Mouse (Mus musculus): ENCODE measurements around the gene Smg6.
"Not testable (repeated sequence)": the region's sequence is repeated elsewhere in the genome, so short reads cannot be mapped to it uniquely, and the experiment has no call there.

Smg6 gene

DNA sequence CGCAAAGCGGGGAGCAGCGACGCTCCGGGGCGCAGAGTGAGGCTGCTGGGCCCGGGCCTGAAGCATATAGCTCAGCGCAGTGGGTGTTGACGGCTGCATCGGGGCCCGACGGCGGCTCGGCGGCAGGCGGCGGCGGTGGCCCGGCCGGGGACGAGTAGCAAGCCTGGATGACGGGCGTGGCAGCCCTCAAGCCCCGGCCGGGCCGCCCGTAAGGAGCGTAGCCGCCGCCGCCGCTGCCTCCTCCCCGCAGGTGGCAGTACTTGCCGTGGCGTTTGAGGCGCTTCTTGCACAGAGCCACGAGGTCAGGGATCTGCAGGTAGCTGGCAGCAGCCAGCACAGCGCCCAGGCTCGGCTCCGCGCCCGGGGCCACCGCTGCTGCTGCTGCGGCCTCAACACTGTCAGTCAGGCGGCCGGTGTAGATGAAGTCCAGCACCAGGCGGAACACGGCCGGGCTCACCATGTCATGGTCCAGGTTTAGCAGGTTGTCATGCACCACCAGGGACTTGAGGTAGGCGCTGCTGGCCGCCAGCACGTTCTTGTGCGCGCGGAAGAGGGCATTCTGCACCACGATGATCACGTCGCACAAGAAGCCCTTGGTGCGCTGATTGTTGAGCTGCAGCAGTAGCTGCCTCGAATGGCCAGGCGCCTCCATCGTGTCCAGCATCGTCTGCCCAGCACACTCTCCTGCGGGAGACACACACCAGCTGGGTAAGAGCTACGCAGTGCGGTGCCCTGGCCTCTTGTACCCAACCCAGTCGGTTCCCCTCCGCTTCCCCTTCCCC lies 241.4 kb downstream of the Smg6 start:
- DNase-seq (ENCODE audit: low read depth, low spot score): no peak

DNA sequence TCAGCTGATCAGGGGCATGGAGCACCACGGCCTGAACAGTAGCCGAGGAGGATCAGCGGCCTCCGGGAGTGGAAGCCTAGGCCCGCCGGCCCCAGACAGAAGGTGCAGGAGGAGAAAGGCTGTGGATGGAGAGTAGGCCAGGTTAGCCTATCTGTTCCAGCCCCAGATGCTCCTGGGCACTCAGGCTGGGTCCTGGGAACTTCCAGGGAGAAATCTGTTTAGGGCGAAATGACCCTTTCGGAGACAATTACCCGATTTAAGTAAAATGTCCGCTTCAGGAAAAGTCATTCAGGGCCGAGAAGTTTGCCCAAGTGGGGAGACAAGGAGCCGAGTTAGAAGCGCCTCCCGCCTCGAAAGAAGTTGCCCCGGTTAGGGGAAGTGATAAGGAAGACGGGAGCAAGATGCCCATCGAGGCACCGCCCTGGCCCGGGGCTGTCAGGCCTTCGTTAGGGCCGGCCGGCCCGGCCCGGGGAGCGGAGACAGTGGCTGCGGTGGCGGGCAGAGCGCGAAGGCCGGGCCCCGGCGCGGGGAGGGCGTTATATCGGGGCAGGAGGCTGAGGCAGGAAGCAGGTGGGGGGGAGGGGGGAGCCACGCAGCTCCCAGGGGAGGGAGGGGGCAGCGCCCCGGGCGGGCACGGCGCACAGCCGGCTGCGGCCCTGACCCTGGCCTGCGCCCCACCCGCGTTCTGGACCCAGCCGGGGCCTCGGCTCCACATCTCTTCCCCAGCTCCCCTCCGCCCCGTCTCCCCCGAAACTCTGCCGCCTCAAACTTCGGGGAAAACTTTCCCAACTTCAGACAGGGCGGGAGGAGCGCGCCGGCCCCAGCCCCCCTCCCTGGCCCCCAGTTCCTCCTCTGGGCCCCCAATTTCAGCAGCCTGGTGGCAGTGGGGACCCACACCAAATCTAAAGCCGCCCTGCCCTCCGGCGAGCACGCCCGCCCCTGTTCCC lies 242.3 kb downstream of the Smg6 start:
- DNase-seq (ENCODE audit: low read depth, low spot score): no peak

DNA sequence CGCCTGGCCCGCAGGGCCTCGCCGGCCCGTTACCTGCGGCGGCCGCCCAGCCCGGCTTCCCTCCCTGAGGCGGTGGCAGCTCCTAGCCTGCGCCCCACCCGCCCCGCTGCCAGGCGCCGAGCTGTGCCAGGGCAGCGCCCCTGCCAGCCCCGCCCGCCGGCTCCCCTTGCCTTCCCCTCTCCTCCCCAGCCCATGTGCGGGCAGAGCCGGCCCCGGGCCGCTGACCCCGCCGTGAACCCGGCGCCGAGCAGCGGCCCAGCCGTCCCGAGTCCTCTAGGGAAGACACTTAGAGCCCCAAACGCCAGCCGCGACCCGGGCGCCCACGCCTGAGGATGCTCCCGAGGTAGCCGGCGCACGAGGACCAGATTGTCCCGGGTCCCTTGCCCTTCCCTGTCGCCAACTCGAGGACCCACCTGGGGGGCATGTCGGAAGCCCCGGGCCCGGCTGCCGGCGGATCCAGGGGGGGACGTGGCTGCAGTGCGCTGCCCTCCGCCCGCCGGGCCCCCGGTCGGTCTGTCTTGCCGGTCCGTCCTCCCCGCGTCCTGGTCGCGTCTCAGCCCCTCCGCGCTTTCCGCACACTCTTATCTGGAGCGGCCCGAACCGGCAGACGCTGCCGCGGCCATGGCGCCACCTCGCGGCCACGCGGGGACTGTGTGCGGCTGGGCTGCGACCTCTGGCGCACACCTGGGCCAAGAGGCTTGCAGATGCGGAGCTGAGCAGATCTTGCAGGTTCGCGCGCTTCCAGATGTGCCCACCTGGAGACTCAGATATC lies 243.2 kb downstream of the Smg6 start:
- DNase-seq (ENCODE audit: low read depth, low spot score): peak; percentile 82

DNA sequence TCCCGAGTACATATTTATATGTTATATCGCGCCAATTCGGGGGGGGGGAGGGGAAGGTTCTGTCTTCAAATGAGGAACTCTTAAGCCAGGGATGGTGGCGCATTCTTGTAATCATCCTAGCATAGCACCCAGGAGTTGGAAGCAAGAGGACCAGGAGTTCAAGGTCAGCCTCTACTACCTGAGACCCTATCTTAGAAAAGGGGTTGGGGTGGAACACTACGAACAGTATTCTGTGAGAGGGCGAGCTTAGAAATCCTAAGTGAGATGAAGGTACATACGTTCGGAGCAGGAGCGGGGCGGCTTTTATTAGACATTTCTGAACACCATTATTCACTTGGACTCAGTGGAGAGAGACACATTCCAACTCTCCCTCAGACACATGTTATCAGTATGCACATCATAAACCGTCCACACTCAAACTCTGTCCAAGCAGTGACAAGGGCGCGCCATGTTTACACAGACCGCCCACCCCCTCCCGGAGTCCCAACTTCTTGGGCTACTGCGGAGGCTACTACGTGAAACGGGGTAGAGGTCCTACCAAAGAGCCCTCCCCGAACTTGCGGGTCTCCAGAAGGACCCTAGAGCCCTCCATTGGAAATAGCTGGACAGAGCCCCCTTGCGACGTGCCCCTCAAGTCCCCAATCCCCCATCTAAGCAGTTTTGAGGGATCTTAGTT lies 243.9 kb downstream of the Smg6 start, which contains the start of gene Hic1:
Gene Hic1, minus strand, starts transcription at position 115 of the 676 bp plus-strand sequence.
- DNase-seq (ENCODE audit: low read depth, low spot score): no peak

DNA sequence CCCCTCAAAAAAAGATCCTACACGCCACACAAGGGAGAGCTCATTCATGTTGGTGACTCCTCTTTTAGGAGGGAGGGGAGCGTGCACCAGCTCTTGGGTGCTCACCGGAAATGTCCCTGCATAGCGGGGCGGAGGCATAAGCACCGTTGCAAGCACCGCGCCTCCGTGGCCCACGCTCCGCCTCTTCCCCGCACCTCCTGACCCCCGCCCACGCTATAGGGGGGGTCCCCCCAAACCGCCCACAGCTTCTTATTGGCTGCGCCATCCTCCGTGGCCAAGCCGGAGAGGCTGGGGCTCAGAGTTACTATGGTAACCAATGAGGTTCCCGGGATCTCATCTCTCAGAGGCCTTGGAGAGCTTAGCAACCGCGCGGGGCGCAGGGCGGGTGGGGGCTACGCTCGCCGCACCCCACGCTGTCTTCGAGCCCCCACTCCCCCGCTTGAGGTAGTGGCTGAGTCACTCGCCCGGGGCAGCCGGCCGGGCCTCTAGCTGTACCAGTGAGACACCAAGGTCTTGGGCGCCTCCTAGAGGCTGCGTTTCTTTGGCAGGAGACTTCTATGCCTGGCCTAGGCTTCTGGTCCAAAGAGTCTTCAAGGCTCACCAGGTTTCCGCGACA lies 244.6 kb downstream of the Smg6 start:
- peak; percentile 88 for DNase-seq (ENCODE audit: low read depth, low spot score)

DNA sequence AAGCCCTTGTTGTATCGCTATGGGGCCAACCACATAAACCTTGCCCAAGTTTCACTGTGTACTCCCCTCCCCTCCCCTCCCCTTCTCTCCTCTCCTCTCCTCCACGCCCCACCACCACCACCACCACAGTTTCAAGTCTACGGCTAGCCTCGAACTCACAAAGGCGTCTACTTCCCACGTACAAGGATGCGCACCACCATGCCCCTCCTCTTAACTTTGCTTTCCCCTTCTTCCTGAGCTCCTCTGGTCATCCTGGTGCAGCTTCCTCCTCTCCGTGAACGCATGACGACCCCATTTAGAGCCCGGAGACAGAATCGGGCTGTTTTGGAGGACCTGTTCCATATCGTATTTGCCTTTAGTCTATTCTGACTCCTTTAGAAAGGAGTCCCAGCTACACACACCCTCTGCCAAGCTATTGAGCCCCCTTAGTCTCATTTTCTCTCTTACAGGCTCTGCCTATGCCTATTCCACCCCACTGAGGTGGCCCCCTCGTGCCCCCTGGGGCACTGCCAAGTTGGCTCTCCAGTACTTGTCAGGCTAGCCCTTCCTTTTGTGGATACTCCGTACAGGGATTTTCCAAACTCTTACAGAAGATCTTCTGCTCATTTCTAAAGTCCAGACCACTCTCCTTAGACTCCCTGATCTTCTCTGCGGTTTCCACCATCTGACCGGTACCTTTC lies 245.7 kb downstream of the Smg6 start:
- DNase-seq (ENCODE audit: low read depth, low spot score): no peak

DNA sequence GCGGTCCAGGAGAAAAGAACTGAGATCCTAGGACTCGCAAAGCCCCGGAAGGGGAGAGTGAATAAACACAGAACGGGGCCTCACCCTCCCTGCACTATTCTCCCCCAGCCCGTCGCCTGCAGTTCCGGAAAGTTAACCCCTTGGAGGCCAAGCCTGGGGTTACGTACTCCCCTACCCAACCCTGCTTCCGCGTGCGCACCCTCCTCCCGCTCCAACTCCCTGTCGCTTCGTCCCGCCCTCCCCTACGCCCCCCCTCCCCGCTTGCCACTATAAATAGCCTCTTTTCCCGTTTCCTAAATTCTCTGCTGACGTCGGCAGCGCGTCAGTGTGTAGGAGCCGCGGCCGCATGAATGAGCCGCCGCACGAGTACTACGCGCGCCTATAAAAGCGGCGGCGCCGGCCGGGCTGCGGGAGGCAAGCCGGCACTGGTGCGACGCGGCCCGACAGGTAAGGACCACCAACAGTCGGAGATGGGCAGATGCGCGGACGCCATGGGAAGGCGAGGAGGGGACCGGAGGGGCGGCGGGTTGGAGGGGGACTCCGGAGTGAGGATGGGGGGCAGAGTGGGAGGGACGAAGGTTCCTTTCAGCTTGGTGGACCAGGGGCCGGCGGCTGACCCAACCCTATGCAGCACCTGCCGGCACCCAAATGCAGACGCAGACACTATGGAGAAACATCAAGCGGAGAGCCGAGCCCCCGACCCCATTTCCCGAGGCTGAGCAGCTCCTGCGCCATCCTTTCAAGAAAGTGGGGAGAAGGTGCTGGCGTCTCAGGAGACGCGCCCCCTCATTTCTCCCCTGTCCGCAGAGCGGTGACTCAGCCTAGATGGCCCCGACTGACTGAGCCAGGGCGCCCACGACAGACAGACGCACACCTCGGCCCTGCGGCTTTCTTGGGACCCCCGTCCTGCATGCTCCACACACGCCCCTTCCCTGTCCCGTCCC lies 246.8 kb downstream of the Smg6 start:
- DNase-seq (ENCODE audit: low read depth, low spot score): no peak

DNA sequence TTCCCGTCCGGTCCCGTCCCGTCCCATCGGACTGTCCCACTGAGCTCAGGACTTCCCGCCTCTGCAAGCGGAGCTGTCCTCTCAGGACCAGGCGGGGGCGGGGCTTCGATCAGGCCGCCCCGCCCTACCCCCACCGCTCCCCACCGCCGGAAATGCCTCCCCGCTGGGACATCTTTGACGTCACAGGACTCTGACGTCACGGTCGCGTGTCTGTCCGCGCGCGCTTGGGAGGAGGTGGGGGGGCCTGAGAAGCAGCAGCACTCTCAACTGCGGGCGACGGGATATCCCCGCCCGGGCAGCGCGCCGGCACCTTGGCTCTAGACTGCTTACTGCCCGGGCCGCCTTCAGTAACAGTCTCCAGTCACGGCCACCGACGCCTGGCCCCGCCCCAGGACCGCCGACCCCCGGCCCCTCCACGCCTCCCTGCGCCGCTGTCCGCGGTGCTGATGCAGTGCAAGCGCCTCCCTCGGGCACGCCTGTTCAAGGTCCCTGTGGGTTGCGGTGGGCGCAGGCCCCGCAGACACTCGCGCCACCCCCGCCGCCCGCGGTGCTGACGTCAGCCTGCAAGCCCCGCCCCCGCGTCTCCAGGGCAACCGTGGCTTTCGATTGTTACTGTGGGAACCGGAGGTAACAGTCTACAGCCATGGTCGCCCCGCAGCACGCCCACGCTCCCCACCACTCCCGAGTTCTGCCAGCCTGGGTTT lies 247.6 kb downstream of the Smg6 start:
- DNase-seq (ENCODE audit: low read depth, low spot score): peak; percentile 84

DNA sequence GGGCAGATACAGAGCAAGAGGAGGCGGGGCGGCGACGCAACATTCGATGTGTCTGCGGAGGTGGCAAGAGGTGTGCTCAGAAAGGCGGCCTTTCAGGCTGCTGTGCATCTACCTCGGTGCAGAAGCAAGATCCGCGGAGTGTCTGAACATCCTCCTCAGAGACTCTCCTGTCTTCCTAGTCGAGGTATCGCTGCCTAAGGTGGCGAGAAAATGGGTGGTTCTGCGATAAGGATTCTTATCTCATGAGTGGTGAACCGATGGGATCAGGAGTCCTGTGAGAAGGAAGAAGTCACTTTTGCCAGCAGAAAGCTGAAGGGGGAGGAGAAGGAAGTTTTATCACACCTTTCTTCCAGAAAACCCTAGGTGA lies 248.2 kb downstream of the Smg6 start:
- no peak for DNase-seq (ENCODE audit: low read depth, low spot score)

DNA sequence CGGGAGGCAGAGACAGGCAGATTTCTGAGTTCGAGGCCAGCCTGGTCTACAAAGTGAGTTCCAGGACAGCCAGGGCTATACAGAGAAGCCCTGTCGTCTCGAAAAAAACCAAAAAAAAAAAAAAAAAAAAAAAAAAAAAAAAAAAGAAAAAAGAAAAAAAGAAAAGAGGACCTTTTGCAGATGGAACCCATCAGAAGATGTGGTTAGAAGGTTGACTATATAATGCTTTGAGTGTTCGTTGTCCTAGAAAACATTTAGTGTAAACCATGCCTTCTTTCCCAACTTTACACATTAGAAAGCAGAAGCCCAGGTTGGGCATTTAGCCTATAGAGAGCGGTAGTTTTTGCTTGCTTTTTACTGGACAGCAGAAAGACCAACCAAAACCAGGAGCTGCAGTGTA lies 249.0 kb downstream of the Smg6 start:
- not testable (repeated sequence) for DNase-seq (ENCODE audit: low read depth, low spot score)

DNA sequence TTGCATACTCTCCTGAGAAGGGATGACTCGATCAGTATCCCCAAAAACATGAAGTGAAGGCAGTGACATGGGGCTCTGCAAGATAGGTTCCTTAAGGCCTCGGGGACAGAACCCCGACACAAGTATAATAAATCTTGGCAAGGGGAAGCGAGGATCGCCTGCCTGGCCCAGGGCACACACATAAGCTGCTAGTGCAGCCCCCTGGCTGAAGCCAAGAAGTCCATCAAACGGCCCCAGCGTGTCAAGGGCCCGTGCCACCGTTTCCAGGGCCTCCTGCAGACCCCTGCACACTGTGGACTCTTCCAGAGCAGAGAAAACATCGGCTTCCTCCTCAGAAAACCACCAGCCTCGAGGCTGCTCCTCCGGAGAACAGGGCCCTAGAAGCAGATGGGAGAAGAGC lies 252.4 kb downstream of the Smg6 start:
- no peak for DNase-seq (ENCODE audit: low read depth, low spot score)

DNA sequence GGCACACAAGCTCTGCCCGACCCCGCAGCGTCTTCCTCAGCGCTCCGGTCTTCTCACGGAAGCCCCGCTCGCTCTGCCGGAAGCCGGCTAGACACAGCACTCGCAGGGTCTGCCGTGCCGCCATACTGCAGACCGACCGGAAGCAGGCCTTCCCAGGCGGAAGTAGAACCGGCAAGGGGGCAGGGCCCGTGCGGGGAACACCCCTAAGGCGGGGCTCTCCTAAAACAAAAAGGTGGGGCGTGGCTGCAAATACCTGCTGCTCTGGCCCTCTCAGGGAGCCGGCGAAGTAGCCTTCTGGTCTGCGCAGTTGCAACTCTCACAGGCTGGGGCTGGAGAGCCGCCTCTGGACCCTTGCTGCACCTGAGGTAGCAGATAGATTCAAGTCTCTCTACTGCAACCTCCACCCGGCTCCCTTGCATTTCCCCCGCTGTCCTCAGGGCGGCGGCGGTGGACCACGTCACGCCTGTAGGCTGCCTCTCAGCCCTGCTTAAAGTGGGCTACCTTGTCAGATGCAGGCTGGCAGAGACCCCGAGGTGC lies 253.1 kb downstream of the Smg6 start, which contains the start of gene Ovca2:
Gene Ovca2, minus strand, starts transcription at position 164 of the 537 bp plus-strand sequence.
- peak; percentile 92 for DNase-seq (ENCODE audit: low read depth, low spot score)

DNA sequence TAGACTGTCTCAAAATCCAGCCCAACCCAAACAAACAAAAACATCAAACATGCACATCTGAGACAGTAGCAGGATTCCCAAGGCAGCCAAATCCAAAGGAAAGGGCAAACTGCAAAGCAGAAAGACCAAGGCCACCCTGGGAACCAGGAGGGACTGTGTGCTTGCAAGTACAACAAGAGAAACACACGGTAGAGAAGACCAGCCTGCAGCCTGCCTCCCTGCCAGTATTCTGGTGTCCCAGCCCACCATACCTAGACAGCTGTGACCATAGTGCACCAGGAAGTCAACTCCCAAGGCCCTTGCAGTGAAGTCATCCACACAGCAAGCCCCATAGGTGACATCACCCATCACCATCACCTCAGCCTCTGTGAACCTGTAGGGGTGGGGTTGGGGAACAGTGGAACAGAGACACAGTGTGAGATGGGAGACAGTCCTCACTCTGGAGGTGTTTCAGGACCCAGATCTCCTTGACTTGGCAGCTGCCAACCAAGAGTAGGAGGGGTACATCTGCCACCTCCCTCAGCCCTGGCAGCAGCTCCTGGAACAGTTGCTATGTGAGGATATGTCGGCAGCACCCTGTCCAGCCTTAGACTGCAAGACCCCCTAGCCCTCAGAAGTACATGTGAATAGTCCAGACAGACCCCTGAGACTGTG lies 258.4 kb downstream of the Smg6 start:
- no peak for DNase-seq (ENCODE audit: low read depth, low spot score)

DNA sequence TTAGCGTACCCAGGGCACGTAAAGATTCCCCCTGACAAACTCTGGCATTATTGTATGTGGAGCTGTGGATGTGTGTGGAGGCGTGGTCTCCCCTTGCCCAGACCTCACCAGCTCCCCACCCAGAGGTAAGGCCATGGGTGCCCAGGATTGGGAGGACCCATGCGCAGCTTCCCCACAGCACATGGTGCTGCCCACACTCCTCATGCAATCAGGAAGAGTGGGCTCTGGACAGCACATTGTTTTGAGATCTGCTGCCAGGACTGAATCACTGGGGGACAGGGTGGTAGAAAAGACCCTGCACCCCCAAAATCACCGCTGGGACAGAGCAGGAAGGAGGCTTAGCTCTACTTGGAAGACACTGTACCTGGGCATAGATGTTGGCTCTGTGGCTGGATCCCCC lies 258.9 kb downstream of the Smg6 start:
- DNase-seq (ENCODE audit: low read depth, low spot score): no peak

DNA sequence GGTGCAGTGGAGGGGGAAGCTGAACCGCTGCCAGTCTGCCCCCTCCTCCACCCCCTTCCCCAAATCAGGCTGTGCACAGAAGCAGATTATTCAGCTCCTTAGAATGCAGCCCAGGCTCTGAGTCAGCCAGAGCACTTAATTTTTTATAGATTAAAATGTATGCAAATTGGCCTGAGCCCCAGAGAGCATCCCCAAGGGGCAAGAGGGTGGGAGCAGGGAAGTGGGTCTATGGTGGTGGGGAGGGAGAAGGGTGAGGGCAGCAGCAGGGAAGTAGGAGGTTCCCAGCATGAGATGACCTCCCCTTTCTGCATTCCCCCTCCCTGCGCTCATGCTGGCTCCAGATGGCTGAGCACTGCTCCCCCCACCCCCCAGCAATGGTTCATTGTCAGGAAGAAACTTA lies 259.4 kb downstream of the Smg6 start:
- no peak for DNase-seq (ENCODE audit: low read depth, low spot score)

DNA sequence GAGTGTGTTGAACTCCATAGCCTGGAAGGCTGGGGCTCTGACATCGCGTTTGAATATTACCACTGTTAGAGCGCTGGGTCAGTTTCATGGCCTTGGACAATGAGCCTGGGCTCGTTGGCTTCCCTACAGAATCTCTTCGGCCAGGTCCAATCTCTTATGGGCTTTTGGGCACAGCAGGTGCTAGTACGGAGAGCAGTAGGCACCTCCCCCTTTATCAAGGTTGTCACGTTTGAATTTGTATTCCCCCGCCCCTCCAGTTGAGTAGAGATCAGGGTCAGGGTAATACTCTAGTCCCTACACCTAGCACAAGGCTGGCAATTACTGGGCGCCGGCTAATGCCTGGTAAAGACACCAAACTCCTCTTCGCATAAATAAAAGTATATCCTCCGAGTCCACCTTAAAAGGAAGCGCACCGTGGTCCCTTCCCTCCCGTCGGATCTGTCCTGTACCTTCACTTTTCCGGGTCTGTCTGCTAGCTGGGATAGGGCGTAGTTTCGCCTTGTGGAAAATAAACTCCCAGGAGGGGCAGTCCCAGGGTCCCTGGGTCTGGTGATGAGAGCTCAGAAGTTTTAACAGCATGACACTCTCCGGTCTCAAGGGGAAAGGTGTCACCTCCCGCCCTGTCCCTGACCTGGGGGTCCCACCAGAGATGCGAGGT lies 264.2 kb downstream of the Smg6 start:
- no peak for DNase-seq (ENCODE audit: low read depth, low spot score)

DNA sequence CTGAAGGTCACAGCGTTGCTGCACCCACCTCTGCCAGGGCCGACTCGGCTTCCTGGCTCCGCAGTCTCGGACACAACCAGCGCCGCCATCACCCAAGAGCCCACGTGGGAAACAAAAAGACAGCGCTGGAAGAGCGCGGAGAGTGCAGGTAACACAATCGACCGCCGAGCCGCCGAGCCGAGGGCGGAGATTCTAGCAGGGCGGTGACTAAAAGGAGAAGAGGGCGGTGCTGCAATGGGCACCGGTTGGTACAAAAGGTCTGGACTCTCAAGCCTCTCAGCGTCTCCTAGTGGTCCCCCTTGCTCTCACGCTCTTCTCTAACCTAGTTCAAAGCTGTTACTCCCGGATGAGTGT lies 264.7 kb downstream of the Smg6 start:
- DNase-seq (ENCODE audit: low read depth, low spot score): peak; percentile 86

All from forelimb bud, embryonic 11.5 days (tissue).